Mouse (Mus musculus) mouse embryonic stem cell (cell line): ENCODE measurements at regions not wholly inside any gene's neighbourhood (a gene's known extent, or its start where the extent isn't known, plus 50 kb on each side); places are given as distances from the start of the nearest gene placed in this dataset.

Experiments used
- in situ Hi-C, 2 experiments: fragments of 300-500 bp; cut with MboI; formaldehyde crosslinking; loops; 1 replicate in 1 of 2; 3 replicates in 1 of 2; pipeline ENCODE4 v1.14.3; 2019 to 2020; ENCODE audit warnings: low sequenced_read_pairs in 2 of 2, low pct_unique_long_range_greater_than_20kb in 1 of 2, mixed read lengths in 1 of 2; ENCODE audit not compliant: unreplicated experiment in 1 of 2

DNA sequence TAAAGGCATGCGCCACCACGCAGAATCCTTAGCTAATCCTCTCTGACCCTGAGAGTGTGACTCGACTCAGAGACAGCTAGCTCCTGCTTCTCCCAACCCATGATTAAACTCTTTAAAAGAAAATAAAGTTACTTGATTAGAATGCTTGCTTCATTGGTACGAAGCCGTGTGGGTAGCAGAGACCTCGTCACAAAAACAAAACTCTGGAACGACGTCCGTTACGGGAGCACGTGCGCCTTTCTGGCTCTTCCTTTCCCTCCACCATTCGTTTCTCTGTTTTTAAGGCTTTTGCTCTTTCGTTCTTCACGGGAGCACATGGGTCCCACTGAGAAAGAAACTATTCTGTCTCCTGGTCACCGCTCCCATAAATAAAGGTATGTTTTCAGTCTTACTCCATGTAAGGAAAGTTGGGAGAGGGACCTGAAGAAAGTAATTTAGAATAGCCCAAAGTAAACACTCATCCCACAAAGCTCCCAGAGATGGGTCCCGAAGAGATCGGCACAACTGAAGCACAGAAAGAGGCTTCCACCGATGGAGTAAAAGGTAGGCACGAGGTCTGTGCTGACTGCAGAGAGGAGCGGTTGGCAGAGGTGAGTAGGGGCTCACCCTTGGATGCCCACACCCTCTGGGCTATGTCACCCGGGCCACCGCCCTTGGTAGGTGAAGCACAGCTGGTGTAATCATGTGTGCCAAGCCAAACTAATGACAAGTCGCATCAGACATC lies 70.2 kb upstream of the Cpm start:
- in situ Hi-C loops: no loop called here

GRCm38 (mm10) chr10:117558292-117558800 lies 71.0 kb upstream of the Cpm start:
- in situ Hi-C loops: no loop called here

- in situ Hi-C loops: no loop called here
These were observed 71.6 kb upstream of the Cpm start for GRCm38 (mm10) chr10:117557666-117558065.

- in situ Hi-C loops: no loop called here
These were observed 72.3 kb upstream of the Cpm start for GRCm38 (mm10) chr10:117556851-117557542.

- in situ Hi-C loops: no loop called here
These were observed 73.1 kb upstream of the Cpm start for GRCm38 (mm10) chr10:117556027-117556789.

GRCm38 (mm10) chr10:117555542-117555941 lies 73.8 kb upstream of the Cpm start:
- in situ Hi-C loops: no loop called here

- in situ Hi-C loops: no loop called here
These were observed 74.3 kb upstream of the Cpm start for GRCm38 (mm10) chr10:117555044-117555443.

- in situ Hi-C loops: no loop called here
These were observed 74.8 kb upstream of the Cpm start for GRCm38 (mm10) chr10:117554533-117554932.

- in situ Hi-C loops: no loop called here
These were observed 75.8 kb upstream of the Cpm start for GRCm38 (mm10) chr10:117553211-117554186.

DNA sequence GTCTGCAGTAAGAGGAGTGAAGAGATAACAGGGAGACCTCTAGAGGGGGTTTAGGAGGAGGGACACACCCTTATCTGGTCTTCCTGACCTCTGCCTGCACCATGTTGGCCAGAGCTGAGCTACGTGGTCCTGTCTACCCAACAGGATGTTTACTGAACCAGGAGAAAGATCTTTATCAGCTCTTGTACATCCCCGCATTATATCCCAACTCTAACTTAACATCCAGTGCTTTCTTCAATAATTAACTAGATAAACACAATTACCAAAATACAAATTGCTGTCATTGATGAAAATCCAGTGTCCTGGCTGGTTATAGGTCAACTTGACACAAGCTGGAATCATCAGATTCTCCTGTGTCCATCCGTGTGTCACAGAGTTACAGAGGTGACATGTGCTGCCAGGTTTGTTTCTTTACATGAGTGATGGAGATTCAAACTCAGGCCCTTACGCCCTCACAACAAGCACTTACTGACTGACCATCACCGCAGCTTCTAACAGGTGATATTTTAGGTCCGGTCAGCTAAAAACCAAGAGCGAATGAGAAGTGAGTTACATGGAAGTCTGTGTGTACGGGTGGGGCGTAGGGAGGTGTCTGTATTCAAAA lies 77.1 kb upstream of the Cpm start:
- in situ Hi-C loops: no loop called here

- in situ Hi-C loops: no loop called here
These were observed 77.9 kb upstream of the Cpm start for GRCm38 (mm10) chr10:117551234-117552048.

GRCm38 (mm10) chr10:117549854-117550605 lies 79.3 kb upstream of the Cpm start:
- in situ Hi-C loops: no loop called here

DNA sequence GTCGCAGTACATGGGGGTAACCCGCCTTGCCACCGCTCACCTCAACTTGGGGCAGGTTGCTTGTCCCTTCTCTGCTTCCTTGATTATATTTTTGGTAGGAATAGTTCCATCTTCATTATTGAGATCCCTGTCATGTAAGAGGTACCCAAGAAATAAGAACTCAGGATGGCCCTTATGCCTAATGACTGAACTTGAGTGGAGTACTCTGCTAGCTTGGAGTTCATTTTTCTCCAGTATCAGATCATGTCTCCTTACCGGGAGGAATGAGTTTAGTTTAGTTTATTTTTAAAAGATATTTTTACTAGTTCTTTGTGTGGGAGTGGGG lies 79.8 kb upstream of the Cpm start:
- in situ Hi-C loops: no loop called here

DNA sequence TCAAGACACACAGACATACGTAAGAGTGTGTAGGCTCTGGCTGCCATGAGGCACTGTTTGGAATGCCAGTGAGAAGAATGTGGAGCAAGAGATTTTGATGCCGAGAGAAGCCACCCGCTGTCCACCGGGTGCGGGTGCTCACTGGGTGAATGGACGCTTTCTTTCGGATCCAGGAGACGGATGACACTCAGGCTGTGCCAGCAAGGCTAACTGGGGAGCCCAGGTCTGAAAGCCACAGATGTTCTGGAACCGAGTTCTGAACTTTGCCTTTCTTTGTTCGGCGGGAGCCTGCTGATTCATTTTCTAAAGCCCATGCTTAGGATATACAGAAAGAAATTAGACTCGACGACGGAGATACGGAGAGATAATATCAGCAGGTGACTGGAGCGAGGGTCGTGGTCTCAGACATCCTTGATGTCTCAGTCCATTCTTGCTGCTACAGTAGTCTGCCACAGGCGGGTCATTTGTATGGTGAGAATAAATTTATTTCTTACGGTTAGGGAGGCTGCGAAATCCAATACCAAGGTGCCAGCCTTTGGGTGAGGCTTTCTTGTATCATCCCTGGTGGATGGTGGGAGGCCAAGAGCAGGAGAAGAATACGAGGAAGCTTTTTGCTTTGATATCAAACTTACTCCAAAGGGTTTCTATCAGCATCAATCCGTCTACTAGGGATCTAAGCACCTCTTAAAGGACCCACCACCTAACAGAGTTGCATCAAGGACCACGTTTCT lies 80.4 kb upstream of the Cpm start:
- in situ Hi-C loops: no loop called here

DNA sequence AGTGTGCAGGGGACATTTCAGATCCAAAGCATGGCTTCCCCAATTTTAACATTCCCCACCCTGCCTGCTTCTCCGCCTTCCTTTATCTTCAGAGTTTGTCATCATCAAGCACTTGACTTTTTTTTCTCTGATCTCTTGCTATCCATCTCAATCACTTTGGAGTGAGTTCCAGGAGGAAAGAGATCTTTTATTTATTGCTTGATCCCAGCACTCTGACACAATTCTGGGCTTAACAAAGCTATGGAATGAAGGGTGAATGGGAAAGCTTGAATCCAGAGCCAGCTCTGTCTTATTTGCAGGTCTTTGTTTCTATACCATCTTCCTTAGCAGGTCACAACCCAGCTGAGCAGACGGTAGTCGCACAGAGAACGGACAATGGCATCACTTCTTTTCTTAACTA lies 81.0 kb upstream of the Cpm start:
- in situ Hi-C loops: no loop called here

GRCm38 (mm10) chr10:117547275-117547674 lies 82.0 kb upstream of the Cpm start:
- in situ Hi-C loops: no loop called here
